Mouse (Mus musculus) heart, postnatal 25 days (tissue): ENCODE measurements around the gene Pjvk. TPM values are rescaled to one million over a fixed set of nuclear protein-coding genes. Genes with fewer than 3 reads are reported as not detected.

Experiments used
- DNase-seq: peaks from one replicate; pipeline ENCODE4 v3.0.0; 2022; ENCODE audit warnings: low spot score
- intact Hi-C: fragments of 180-260 bp; cut with DNase I; formaldehyde crosslinking; loops from one replicate; pipeline ENCODE4 v1.15.1; 2025
- total RNA-seq, 2 experiments: library from RNA; stranded (reverse); gene quantifications; 2 replicates each; pipeline ENCODE4 v1.2.3; 2021

Gene Pjvk
- total RNA-seq, 2 experiments from 2014 or later = not detected

DNA sequence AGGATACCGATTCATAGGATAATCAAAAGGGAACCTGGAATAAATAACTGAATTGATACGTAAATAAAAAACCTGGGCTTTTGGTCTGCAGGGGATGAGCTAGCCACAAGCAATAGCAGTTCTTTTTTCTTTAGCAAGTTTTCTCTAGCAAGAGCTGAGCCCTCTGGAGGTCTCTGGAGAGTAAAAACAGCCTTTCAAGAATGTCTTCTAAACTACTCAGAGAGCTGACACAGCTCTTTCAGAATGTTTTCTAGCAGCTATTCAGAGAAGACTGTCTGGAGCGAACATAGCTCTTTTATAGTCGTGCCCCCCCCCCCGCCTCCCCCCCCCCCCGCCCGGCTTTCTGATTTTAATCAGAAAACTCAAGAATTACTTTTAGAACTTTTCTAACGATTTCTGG, 11.1 kb downstream of the Pjvk start:
- DNase-seq = no peak
- intact Hi-C loops = no loop called here

- no peak for DNase-seq
- intact Hi-C loops = no loop called here
Measured at GRCm38 (mm10) chr2:76665531-76665930, 17.3 kb downstream of the Pjvk start.

- intact Hi-C loops = no loop called here
- DNase-seq = no peak
Measured at GRCm38 (mm10) chr2:76667200-76667599, 18.9 kb downstream of the Pjvk start.

- intact Hi-C loops = no loop called here
- DNase-seq = no peak
Measured at GRCm38 (mm10) chr2:76671641-76672040, 23.4 kb downstream of the Pjvk start.

DNA sequence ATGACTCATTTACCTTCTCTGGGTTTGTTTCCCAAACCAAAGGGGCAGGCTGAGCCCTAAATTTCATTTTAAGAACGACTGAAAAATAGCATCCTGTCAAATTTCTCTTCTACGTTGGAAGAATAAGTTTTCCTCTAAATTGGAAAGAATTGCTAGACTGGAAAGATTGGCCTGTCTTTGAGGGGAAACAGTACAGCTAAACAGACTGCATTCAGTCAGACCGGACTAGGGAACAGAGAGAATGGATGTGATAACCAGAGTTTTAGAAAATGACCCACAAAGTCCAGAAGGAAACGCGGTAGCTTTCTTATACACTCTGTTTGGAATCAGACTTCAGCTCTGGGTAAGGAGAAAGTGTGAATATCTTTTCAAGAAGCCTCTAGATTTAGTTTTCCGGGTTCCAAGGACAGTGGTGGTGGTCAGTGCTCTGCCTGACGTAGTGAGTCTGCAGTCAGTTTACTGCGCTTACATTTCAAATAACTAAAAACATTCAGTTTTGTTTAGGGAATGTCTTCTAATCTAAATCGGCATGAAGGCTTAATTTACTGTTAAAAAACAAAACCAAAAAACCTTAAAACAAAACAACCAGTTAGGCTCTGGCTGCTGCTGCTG, 24.0 kb downstream of the Pjvk start:
- intact Hi-C loops = no loop called here
- no peak for DNase-seq

- intact Hi-C loops = no loop called here
- peak; percentile 82 for DNase-seq
Measured at GRCm38 (mm10) chr2:76672966-76673392, 24.7 kb downstream of the Pjvk start, which contains the start of gene Fkbp7. Gene Fkbp7, minus strand, starts transcription at chr2:76673116.

GRCm38 (mm10) chr2:76673472-76674081, 25.3 kb downstream of the Pjvk start:
- intact Hi-C loops = no loop called here
- no peak for DNase-seq

- peak; percentile 77 for DNase-seq
- intact Hi-C loops = loop anchor here (1.0 kb wide), 1 partner anchor 27 kb away; the partner anchor contains the start of genes Pjvk and Prkra
Measured at GRCm38 (mm10) chr2:76674725-76675427, 26.6 kb downstream of the Pjvk start, which contains the start of gene Plekha3. Gene Plekha3, plus strand, starts transcription at chr2:76675281.

GRCm38 (mm10) chr2:76675451-76675850, 27.2 kb downstream of the Pjvk start:
- DNase-seq = no peak
- intact Hi-C loops = loop anchor here (1.0 kb wide), 1 partner anchor 27 kb away; the partner anchor contains the start of genes Pjvk and Prkra

- DNase-seq = no peak
- intact Hi-C loops = loop anchor here (1.0 to 2.0 kb wide), 2 partner anchors 17 to 28 kb away; partner anchors contain the start of genes Pjvk and Prkra
Measured at GRCm38 (mm10) chr2:76675949-76676348, 27.7 kb downstream of the Pjvk start.

GRCm38 (mm10) chr2:76676401-76677226, 28.3 kb downstream of the Pjvk start:
- intact Hi-C loops = loop anchor here (2.0 kb wide), 1 partner anchor 16 kb away; no protein-coding TSS in a partner anchor

DNA sequence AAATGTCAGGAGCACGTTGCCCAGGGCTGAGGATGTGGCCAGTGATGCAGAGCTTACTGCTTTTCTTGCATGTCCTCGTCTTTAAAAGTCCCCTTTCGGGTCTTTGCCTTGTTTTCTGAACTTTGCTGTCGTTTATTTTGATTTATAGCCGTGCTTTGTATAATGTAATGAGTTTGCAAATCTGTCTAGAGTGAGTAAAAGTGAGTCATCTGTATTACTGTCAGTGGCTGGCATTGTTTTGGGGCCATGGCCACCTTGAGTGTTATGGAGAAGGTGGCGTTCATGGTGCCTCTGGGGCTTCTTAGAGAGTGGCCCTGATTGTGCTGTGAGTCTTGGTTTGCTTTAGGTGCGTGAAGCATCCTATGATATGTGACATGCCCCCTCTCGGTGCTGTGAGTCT, 34.0 kb downstream of the Pjvk start:
- no peak for DNase-seq
- intact Hi-C loops = no loop called here

More at GRCm38 (mm10) chr2:76676401-76677226, 28.3 kb downstream of the Pjvk start:
- DNase-seq = no peak

DNA sequence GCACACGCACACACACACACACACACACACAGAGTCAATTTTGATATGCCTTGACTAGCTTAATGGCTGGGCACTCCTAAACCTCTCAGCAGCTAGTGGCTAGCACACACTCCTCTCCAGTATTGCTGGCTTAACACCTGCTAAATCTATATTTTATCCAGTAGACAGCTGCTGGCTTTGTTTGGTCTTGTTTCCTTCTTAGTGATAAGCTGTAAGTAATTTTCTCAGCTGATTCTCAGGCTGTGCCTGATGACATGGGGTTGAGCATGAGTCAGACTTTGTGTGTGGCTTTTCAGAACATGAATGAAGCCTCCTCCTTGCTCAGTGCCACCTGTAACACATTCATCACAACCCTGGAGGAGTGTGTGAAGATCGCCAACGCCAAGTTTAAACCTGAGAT, 38.7 kb downstream of the Pjvk start:
- intact Hi-C loops = no loop called here
- no peak for DNase-seq

- intact Hi-C loops = no loop called here
Measured at GRCm38 (mm10) chr2:76687608-76688007, 39.3 kb downstream of the Pjvk start.

GRCm38 (mm10) chr2:76688162-76688561, 39.9 kb downstream of the Pjvk start:
- no peak for DNase-seq
- intact Hi-C loops = no loop called here

More at GRCm38 (mm10) chr2:76687608-76688007, 39.3 kb downstream of the Pjvk start:
- DNase-seq = no peak

DNA sequence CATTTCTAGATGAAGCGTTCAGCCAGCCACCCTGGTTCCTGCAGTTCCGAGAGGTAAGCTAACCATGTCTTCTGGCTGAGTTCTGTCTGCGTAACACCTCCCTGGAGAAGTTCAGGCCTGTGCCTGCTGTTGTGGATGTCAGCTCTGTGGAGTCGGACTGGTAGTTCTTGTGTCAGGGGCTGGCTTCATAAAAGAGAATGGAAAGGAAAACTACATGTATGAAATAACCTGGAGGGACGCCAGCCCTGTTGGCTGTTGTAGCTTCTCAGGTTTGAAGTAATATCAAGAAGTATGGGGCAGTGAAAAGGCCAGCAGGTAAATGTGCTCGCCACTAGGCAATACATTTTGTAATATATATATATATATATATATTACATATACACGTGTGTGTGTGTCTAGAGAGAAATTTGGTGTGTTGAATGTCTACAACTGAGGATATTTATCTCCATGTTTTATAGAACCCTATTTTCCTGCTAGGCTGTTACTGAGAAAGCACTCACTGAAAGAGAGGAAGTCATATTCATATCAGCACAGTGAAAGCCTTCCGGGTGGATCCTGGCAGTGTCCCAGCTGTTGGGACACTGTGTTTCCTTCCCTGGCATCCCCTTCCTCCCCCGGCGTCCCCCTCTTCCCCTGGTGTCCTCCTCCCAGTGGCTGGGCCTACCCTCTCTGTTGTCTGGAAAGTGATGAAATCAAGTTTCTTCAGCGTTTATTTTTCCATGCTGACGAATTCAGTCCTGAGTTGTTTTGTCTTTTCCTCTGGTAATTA, 42.3 kb downstream of the Pjvk start:
- intact Hi-C loops = no loop called here
- peak; percentile 65 for DNase-seq

DNA sequence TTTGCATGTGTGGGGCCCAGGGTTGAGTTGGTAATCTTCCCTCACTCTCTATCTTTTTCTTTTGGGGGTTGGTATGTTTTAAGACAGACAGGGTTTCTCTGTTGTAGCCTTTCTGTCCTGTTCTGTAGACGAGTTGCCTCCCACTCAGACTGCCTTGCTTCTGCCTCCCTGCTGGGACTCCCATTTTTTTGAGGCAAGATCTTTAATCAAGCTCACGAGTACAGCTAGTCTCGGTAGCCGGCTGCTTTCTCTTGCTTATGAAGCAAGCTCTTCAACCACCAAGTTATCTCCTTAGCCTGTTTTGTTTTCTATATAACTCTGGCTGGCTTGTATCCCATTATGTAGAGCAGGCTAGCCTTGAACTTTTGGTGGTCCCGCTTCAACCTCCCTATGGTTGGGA, 45.5 kb downstream of the Pjvk start:
- no peak for DNase-seq
- intact Hi-C loops = loop anchor here (2.0 kb wide), 1 partner anchor 17 kb away; no protein-coding TSS in a partner anchor

GRCm38 (mm10) chr2:76695290-76695689, 47.0 kb downstream of the Pjvk start:
- DNase-seq = no peak
- intact Hi-C loops = no loop called here

DNA sequence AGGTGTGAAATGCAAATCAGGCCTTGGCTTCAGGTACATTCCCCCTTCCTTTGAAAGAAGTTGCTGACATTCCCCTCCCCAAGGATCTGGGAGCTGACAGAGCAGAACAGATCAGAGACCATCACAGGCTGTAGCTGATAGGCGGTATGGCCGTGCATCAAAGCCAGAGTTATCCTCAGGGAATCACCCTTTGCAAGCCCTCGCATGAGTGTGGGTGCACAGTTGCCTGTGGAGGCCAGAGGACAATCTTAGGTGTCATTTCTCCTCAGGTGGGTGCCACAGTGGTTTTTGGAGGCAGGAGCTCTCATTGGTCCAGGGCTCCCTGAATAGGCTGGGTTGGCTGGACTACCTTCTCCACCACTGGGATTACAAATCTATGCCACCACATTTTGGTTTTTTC, 53.9 kb downstream of the Pjvk start:
- DNase-seq = no peak
- intact Hi-C loops = no loop called here
